Mouse (Mus musculus) limb, embryonic 14.5 days (tissue): Measurements from ENCODE around the gene Lhfp. TPM values are rescaled to one million over a fixed set of nuclear protein-coding genes. Genes with fewer than 3 reads are reported as not detected.

Source experiments
- ATAC-seq: fragments of 200-750 bp; cut with Nextera tagmentation; 2 replicates; pipeline ENCODE4 v1.8.0; 2017; ENCODE audit warnings: low read depth, moderate number of reproducible peaks, moderate TSS enrichment; ENCODE audit not compliant: low FRiP score
- DNase-seq: peaks from one replicate; pipeline ENCODE4 v3.0.0-alpha.2; 2015; ENCODE audit warnings: low spot score
- H3K27ac ChIP-seq: fragments of 300-500 bp; sonication (generic); replicated peaks from 2 replicates; pipeline ENCODE4 v1.5.1; 2014; ENCODE audit warnings: low read depth, mild to moderate bottlenecking, low read length, moderate library complexity, mixed read lengths
- H3K27me3 ChIP-seq: fragments of 300-500 bp; sonication (generic); 2 replicates; pipeline ENCODE4 v1.6.1; 2014; ENCODE audit warnings: low read length, mixed read lengths; ENCODE audit not compliant: control insufficient read depth, insufficient read depth
- H3K36me3 ChIP-seq: fragments of 300-500 bp; sonication (generic); 2 replicates; pipeline ENCODE4 v1.6.1; 2014; ENCODE audit warnings: mild to moderate bottlenecking, low read length, moderate library complexity, mixed read lengths; ENCODE audit not compliant: control insufficient read depth, insufficient read depth
- H3K4me1 ChIP-seq: fragments of 300-500 bp; sonication (generic); 2 replicates; pipeline ENCODE4 v1.6.1; 2014; ENCODE audit warnings: antibody characterized with exemption, low read length, mixed read lengths; ENCODE audit not compliant: control insufficient read depth, insufficient read depth
- H3K4me2 ChIP-seq: fragments of 300-500 bp; sonication (generic); replicated peaks from 2 replicates; pipeline ENCODE4 v1.6.1; 2014; ENCODE audit warnings: low read depth, mild to moderate bottlenecking, low read length, moderate library complexity; ENCODE audit not compliant: severe bottlenecking
- H3K4me3 ChIP-seq: fragments of 300-500 bp; sonication (generic); replicated peaks from 2 replicates; pipeline ENCODE4 v1.5.1; 2014; ENCODE audit warnings: low read length
- H3K9ac ChIP-seq: fragments of 300-500 bp; sonication (generic); 2 replicates; pipeline ENCODE4 v1.6.1; 2014; ENCODE audit warnings: mild to moderate bottlenecking, low read depth, low read length, moderate library complexity; ENCODE audit not compliant: severe bottlenecking
- H3K9me3 ChIP-seq: fragments of 300-500 bp; sonication (generic); 2 replicates; pipeline ENCODE4 v1.6.1; 2016; ENCODE audit warnings: low read length; ENCODE audit not compliant: control insufficient read depth
- POLR2A ChIP-seq: fragments of 200-500 bp; IDR thresholded peaks from 2 replicates; pipeline ENCODE4 v1.8.0; 2012; ENCODE audit warnings: inconsistent platforms, mild to moderate bottlenecking, moderate library complexity, borderline replicate concordance; ENCODE audit not compliant: insufficient read depth, insufficient read length; ENCODE audit errors: extremely low read depth
- WGBS: fragments of 180-500 bp; shearing (Covaris S2); extraction: QIAGEN DNeasy Blood & Tissue Kit; methylation state at CpG from one replicate; pipeline ENCODE4 v1.1.7; 2014; 5-methylcytosine and 5-hydroxymethylcytosine counted together
- polyA plus RNA-seq, 2 experiments: library from polyadenylated mRNA; depleted of rRNA in 1 of 2; stranded (reverse) in 1 of 2; unstranded in 1 of 2; fragments of >200 nt; fragmentation: Nextera tagmentation in 1 of 2; extraction: Ambion mirVana in 1 of 2; gene quantifications; 2 replicates each; pipeline versions ENCODE4 v1.2.1 to v1.2.3; 2012 to 2014

Lhfp gene
- polyA plus RNA-seq, 2 experiments: 83.3 to 94.0 TPM

DNA sequence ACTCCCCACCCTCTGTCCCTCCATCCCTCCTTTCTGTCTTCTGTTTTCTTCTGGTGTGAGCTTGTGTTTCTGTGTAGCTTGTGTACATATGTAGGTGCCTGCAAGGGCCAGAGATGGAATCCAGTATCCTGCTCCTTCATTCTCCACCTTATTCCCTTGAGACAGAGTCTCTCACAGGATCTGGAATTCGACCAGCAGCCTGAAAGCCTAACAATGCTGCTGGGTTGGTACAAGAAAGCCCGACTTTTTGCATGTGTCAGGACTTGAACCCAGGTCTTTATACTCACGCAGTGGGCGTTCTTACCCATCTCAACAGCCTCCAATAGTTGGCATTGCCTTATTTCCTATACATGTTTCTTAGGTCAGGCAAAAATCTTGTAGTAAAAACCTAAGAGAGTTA, 4.4 kb downstream of the Lhfp start:
- 86% methylated on average over 4 of the region's 4 CpGs for WGBS
- no peak for TF ChIP-seq POLR2A
- DNase-seq: no peak
- H3K36me3 ChIP-seq: no peaks in the 10 kb centered on the region
- ATAC-seq: no peak
- H3K9me3 ChIP-seq: no peaks in the 10 kb centered on the region
- H3K4me1 ChIP-seq: peaks cover 24% of the 10 kb centered on the region
- H3K4me3 ChIP-seq: no peak overlapping the region
- H3K27me3 ChIP-seq: no peaks in the 10 kb centered on the region
- H3K4me2 ChIP-seq: peak overlapping the region; percentile 37; the same call in 1 of the 2 replicates
- H3K9ac ChIP-seq: no peak overlapping the region
- no peak overlapping the region for H3K27ac ChIP-seq

GRCm38 (mm10) chr3:53046371-53046770, 5.0 kb downstream of the Lhfp start:
- H3K4me3 ChIP-seq: no peak overlapping the region
- DNase-seq: no peak
- no peaks in the 10 kb centered on the region for H3K27me3 ChIP-seq
- 0 out of 2 replicates have a peak overlapping the region, but pooled peaks have one; percentile 8 for H3K4me2 ChIP-seq
- no peak overlapping the region for H3K9ac ChIP-seq
- no peak for ATAC-seq
- H3K27ac ChIP-seq: no peak overlapping the region
- H3K36me3 ChIP-seq: no peaks in the 10 kb centered on the region
- WGBS: 88% methylated on average over 6 of the region's 6 CpGs
- no peaks in the 10 kb centered on the region for H3K9me3 ChIP-seq
- TF ChIP-seq POLR2A: no peak
- H3K4me1 ChIP-seq: peaks cover 20% of the 10 kb centered on the region

DNA sequence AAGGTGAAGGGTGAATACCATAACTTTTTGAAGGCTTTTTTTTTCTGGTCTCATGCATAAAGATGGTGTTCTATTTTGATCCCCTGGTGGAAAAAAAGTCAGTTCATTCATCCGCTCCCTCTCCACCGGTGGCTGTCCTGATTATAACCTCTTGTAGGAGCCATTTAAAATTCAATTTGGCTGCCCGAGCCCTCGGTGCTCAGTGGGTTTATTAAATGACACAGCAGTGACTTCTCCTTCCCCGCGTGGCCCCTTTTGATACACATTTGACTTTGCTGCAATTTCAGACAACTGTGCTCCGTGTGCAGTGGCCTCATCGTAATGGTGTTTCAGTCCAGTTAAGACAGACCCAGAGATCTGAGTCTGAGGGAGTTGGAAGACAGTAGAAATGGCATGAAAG, 11.1 kb downstream of the Lhfp start:
- Histone ChIP-seq H3K4me3 (no peak overlapping the region), H3K27me3 (no peaks in the 10 kb centered on the region), H3K4me2 (no peak overlapping the region), H3K27ac (no peak overlapping the region), H3K9me3 (no peaks in the 10 kb centered on the region), H3K36me3 (no peaks in the 10 kb centered on the region), H3K9ac (no peak overlapping the region), H3K4me1 (peaks cover 13% of the 10 kb centered on the region)
- DNase-seq (no peak), ATAC-seq (no peak)
- WGBS: 49% methylated on average over 8 of the region's 8 CpGs
- no peak for TF ChIP-seq POLR2A

GRCm38 (mm10) chr3:53056430-53056829, 15.1 kb downstream of the Lhfp start:
- no peak overlapping the region for H3K4me2 ChIP-seq
- H3K9me3 ChIP-seq: no peaks in the 10 kb centered on the region
- ATAC-seq (no peak), DNase-seq (no peak)
- H3K4me3 ChIP-seq: no peak overlapping the region
- no peaks in the 10 kb centered on the region for H3K36me3 ChIP-seq
- no peak overlapping the region for H3K9ac ChIP-seq
- peaks cover 40% of the 10 kb centered on the region for H3K4me1 ChIP-seq
- H3K27me3 ChIP-seq: no peaks in the 10 kb centered on the region
- no peak overlapping the region for H3K27ac ChIP-seq
- TF ChIP-seq POLR2A: no peak
- WGBS: 68% methylated on average over 10 of the region's 10 CpGs

DNA sequence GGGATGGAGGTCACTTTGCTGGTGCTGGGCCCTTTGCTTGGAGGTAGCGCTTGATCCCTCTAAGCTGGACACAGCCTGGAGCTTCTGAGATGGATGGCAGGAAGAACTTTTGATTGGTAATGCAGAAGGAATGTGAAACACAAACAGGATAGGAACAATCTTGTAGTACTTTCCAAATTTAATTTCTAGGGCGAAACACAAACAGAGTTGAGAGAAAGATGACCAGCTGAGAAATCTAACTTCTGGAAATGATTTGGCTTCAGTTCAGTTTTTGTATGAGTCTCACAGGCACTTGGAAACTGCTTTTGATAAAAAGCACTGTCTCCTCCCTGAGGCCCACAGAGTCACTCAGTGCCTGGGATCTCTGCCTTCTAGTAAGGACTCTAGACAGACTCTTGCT, 18.6 kb downstream of the Lhfp start:
- Histone ChIP-seq H3K9ac (no peak overlapping the region), H3K9me3 (no peaks in the 10 kb centered on the region), H3K36me3 (no peaks in the 10 kb centered on the region), H3K27me3 (no peaks in the 10 kb centered on the region), H3K4me3 (no peak overlapping the region), H3K27ac (no peak overlapping the region), H3K4me1 (peaks cover 57% of the 10 kb centered on the region), H3K4me2 (no peak overlapping the region)
- no peak for ATAC-seq
- WGBS: 75% methylated on average over 2 of the region's 2 CpGs
- DNase-seq: no peak
- TF ChIP-seq POLR2A: no peak

- DNase-seq (no peak), ATAC-seq (no peak)
- 33% methylated on average over 13 of the region's 13 CpGs for WGBS
These were observed 22.3 kb downstream of the Lhfp start for GRCm38 (mm10) chr3:53063423-53064147.

More at GRCm38 (mm10) chr3:53063423-53064147, 22.3 kb downstream of the Lhfp start:
- Histone ChIP-seq H3K4me3 (no peak overlapping the region), H3K9me3 (no peaks in the 10 kb centered on the region), H3K4me1 (peaks cover 47% of the 10 kb centered on the region), H3K9ac (0 out of 2 replicates have a peak overlapping the region, but pooled peaks have one; percentile 12), H3K36me3 (no peaks in the 10 kb centered on the region), H3K4me2 (peak overlapping the region; percentile 19), H3K27me3 (no peaks in the 10 kb centered on the region), H3K27ac (0 out of 2 replicates have a peak overlapping the region, but pooled peaks have one; percentile 13)
- TF ChIP-seq POLR2A: no peak
